Mouse (Mus musculus) hindbrain, postnatal 0 days (tissue): ENCODE results near the gene Lamtor3. TPM values are rescaled to one million over a fixed set of nuclear protein-coding genes. Genes with fewer than 3 reads are reported as not detected.

Experiments
- ATAC-seq: fragments of 200-750 bp; cut with Nextera tagmentation; 2 replicates; pipeline ENCODE4 v1.8.0; 2017; ENCODE audit warnings: mild to moderate bottlenecking, moderate TSS enrichment, moderate library complexity
- DNase-seq: peaks from one replicate; pipeline ENCODE4 v3.0.0-alpha.2; 2015; ENCODE audit warnings: low spot score
- H3K27ac ChIP-seq: fragments of 300-500 bp; sonication (generic); 2 replicates; pipeline ENCODE4 v1.5.1; 2014; ENCODE audit warnings: mild to moderate bottlenecking
- H3K27me3 ChIP-seq: fragments of 300-500 bp; sonication (generic); 2 replicates; pipeline ENCODE4 v1.6.1; 2014; ENCODE audit warnings: low read length, mixed read lengths; ENCODE audit not compliant: insufficient read depth
- H3K36me3 ChIP-seq: fragments of 300-500 bp; sonication (generic); 2 replicates; pipeline ENCODE4 v1.6.1; 2014; ENCODE audit warnings: low read length, mixed read lengths; ENCODE audit not compliant: insufficient read depth
- H3K4me1 ChIP-seq: fragments of 300-500 bp; sonication (generic); 2 replicates; pipeline ENCODE4 v1.6.1; 2014; ENCODE audit warnings: antibody characterized with exemption, low read length, mixed read lengths; ENCODE audit not compliant: insufficient read depth
- H3K4me2 ChIP-seq: fragments of 300-500 bp; sonication (generic); 2 replicates; pipeline ENCODE4 v1.6.1; 2014; ENCODE audit warnings: low read depth, mild to moderate bottlenecking, low read length, moderate library complexity, mixed read lengths
- H3K4me3 ChIP-seq: fragments of 300-500 bp; sonication (generic); 2 replicates; pipeline ENCODE4 v1.5.1; 2014; ENCODE audit warnings: low read length
- H3K9ac ChIP-seq: fragments of 300-500 bp; sonication (generic); replicated peaks from 2 replicates; pipeline ENCODE4 v1.6.1; 2014; ENCODE audit warnings: mild to moderate bottlenecking, low read length, moderate library complexity, mixed read lengths
- H3K9me3 ChIP-seq: fragments of 300-500 bp; sonication (generic); 2 replicates; pipeline ENCODE4 v1.6.1; 2016; ENCODE audit warnings: low read length, mixed read lengths
- CTCF ChIP-seq: IDR thresholded peaks from 2 replicates; pipeline ENCODE4 v1.5.1; 2016; ENCODE audit warnings: antibody characterized with exemption, control low read depth, low read depth
- WGBS: fragments of 180-500 bp; shearing (Covaris S2); extraction: QIAGEN DNeasy Blood & Tissue Kit; methylation state at CpG from one replicate; pipeline ENCODE4 v1.1.7; 2014; 5-methylcytosine and 5-hydroxymethylcytosine counted together
- polyA plus RNA-seq: library from polyadenylated mRNA; unstranded; fragments of >200 nt; fragmentation: Nextera tagmentation; extraction: Ambion mirVana; gene quantifications from 2 replicates; pipeline ENCODE4 v1.2.1, GENCODE M21; 2015
- total RNA-seq: library from RNA; depleted of rRNA; stranded (reverse); fragments of >200 nt; gene quantifications from 2 replicates; pipeline ENCODE4 v1.2.3, GENCODE M21; 2014; rRNA removed

The Lamtor3 gene
- total and polyA plus RNA-seq, 2 experiments from 2014 or later: 78.9 to 108 TPM

GRCm38 (mm10) chr3:137976943-137977628 is 58.8 kb downstream of the Lamtor3 start:
- Histone ChIP-seq H3K9ac (no peak overlapping the region), H3K4me1 (0 out of 2 replicates have a peak, but pooled peaks cover 9% of the 10 kb centered on the region), H3K27me3 (no peaks in the 10 kb centered on the region), H3K4me3 (no peak overlapping the region), H3K4me2 (no peak overlapping the region), H3K9me3 (no peaks in the 10 kb centered on the region), H3K36me3 (no peaks in the 10 kb centered on the region), H3K27ac (peak overlapping the region; percentile 54; the same call in 1 of the 2 replicates)
- DNase-seq (peak; percentile 69), ATAC-seq (peak; percentile 77)
- TF ChIP-seq CTCF: no peak
- 17% methylated on average over 9 of the region's 9 CpGs for WGBS

- DNase-seq: peak; percentile 48
- ATAC-seq: peak; percentile 75
Observed at GRCm38 (mm10) chr3:137977629-137978041, 59.3 kb downstream of the Lamtor3 start.

GRCm38 (mm10) chr3:137978233-137978632 is 59.9 kb downstream of the Lamtor3 start:
- Histone ChIP-seq H3K4me2 (no peak overlapping the region), H3K4me3 (no peak overlapping the region), H3K9ac (no peak overlapping the region), H3K4me1 (0 out of 2 replicates have a peak, but pooled peaks cover 9% of the 10 kb centered on the region), H3K9me3 (no peaks in the 10 kb centered on the region), H3K36me3 (no peaks in the 10 kb centered on the region), H3K27me3 (no peaks in the 10 kb centered on the region), H3K27ac (no peak overlapping the region)
- DNase-seq: no peak
- no peak for ATAC-seq
- 73% methylated on average over 5 of the region's 5 CpGs for WGBS
- TF ChIP-seq CTCF: no peak

More at GRCm38 (mm10) chr3:137977629-137978041, 59.3 kb downstream of the Lamtor3 start:
- H3K9me3 ChIP-seq: no peaks in the 10 kb centered on the region
- no peaks in the 10 kb centered on the region for H3K36me3 ChIP-seq
- 0 out of 2 replicates have a peak, but pooled peaks cover 9% of the 10 kb centered on the region for H3K4me1 ChIP-seq
- no peak overlapping the region for H3K4me2 ChIP-seq
- no peak for TF ChIP-seq CTCF
- peak overlapping the region; percentile 54; the same call in 1 of the 2 replicates for H3K27ac ChIP-seq
- WGBS: 24% methylated on average over 6 of the region's 6 CpGs
- no peak overlapping the region for H3K9ac ChIP-seq
- H3K4me3 ChIP-seq: no peak overlapping the region
- no peaks in the 10 kb centered on the region for H3K27me3 ChIP-seq

Other genes with a start within 250 kb of the Lamtor3 start
- not detected in 2 replicates for gene Gm21962, start 247.0 kb upstream of the Lamtor3 start, total RNA-seq
- gene Gm21962, start 247.0 kb upstream of the Lamtor3 start, polyA plus RNA-seq: not detected in 2 replicates
- 542 and 567 TPM in 2 replicates for gene H2afz, start 54.0 kb upstream of the Lamtor3 start, total RNA-seq
- 814 and 865 TPM in 2 replicates for gene H2afz, start 54.0 kb upstream of the Lamtor3 start, polyA plus RNA-seq
- gene Dnajb14, start 50.8 kb upstream of the Lamtor3 start, total RNA-seq: 22.4 and 22.5 TPM in 2 replicates
- 19.2 and 21.9 TPM in 2 replicates for gene Dnajb14, start 50.8 kb upstream of the Lamtor3 start, polyA plus RNA-seq
- 1.3 and 2.6 TPM in 2 replicates for gene Dapp1, start 63.0 kb downstream of the Lamtor3 start, total RNA-seq
- 1.9 and 2.3 TPM in 2 replicates for gene Dapp1, start 63.0 kb downstream of the Lamtor3 start, polyA plus RNA-seq
- gene 1110002E22Rik, start 146.5 kb downstream of the Lamtor3 start, total RNA-seq: 0.10 and 0.22 TPM in 2 replicates
- 0.05 and 0.09 TPM in 2 replicates for gene 1110002E22Rik, start 146.5 kb downstream of the Lamtor3 start, polyA plus RNA-seq
- gene Gm5105, start 148.9 kb downstream of the Lamtor3 start, total RNA-seq: not detected in 2 replicates
- 0.11 and 0.18 TPM in 2 replicates for gene Gm5105, start 148.9 kb downstream of the Lamtor3 start, polyA plus RNA-seq
- 2.8 and 3.1 TPM in 2 replicates for gene Trmt10a, start 224.9 kb downstream of the Lamtor3 start, total RNA-seq
- gene Trmt10a, start 224.9 kb downstream of the Lamtor3 start, polyA plus RNA-seq: 8.7 and 9.3 TPM in 2 replicates
- 3.3 and 4.5 TPM in 2 replicates for gene Mttp, start 226.5 kb downstream of the Lamtor3 start, total RNA-seq
- gene Mttp, start 226.5 kb downstream of the Lamtor3 start, polyA plus RNA-seq: 6.3 and 6.6 TPM in 2 replicates